Mouse (Mus musculus) neural tube, embryonic 11.5 days (tissue): ENCODE measurements around the gene R3hdm1. TPM values are rescaled to one million over a fixed set of nuclear protein-coding genes. Genes with fewer than 3 reads are reported as not detected.
"Not testable (repeated sequence)": the region's sequence is repeated elsewhere in the genome, so short reads cannot be mapped to it uniquely, and the experiment has no call there.

ENCODE experiments used
- ATAC-seq: fragments of 200-750 bp; cut with Nextera tagmentation; 2 replicates; pipeline ENCODE4 v1.8.0; 2017; ENCODE audit warnings: moderate number of reproducible peaks, mild to moderate bottlenecking, moderate TSS enrichment, moderate library complexity; ENCODE audit not compliant: insufficient read depth, low FRiP score, low TSS enrichment
- DNase-seq: peaks from one replicate; pipeline ENCODE4 v3.0.0-alpha.2; 2015; ENCODE audit warnings: low spot score
- H3K27ac ChIP-seq: fragments of 300-500 bp; sonication (generic); 2 replicates; pipeline ENCODE4 v1.5.1; 2014; ENCODE audit warnings: low read depth, mild to moderate bottlenecking, low read length
- H3K27me3 ChIP-seq: fragments of 300-500 bp; sonication (generic); 2 replicates; pipeline ENCODE4 v1.6.1; 2014; ENCODE audit warnings: mild to moderate bottlenecking, low read length, mixed read lengths; ENCODE audit not compliant: control insufficient read depth, insufficient read depth
- H3K36me3 ChIP-seq: fragments of 300-500 bp; sonication (generic); 2 replicates; pipeline ENCODE4 v1.6.1; 2014; ENCODE audit warnings: mild to moderate bottlenecking, low read length, moderate library complexity, mixed read lengths; ENCODE audit not compliant: control insufficient read depth, insufficient read depth
- H3K4me1 ChIP-seq: fragments of 300-500 bp; sonication (generic); 2 replicates; pipeline ENCODE4 v1.6.1; 2014; ENCODE audit warnings: low read length, mixed read lengths; ENCODE audit not compliant: control insufficient read depth, insufficient read depth
- H3K4me2 ChIP-seq: fragments of 300-500 bp; sonication (generic); 2 replicates; pipeline ENCODE4 v1.6.1; 2014; ENCODE audit warnings: low read depth, mild to moderate bottlenecking, moderate library complexity
- H3K4me3 ChIP-seq: fragments of 300-500 bp; sonication (generic); 2 replicates; pipeline ENCODE4 v1.5.1; 2014; ENCODE audit warnings: low read depth, low read length
- H3K9ac ChIP-seq: fragments of 300-500 bp; sonication (generic); 2 replicates; pipeline ENCODE4 v1.6.1; 2014; ENCODE audit warnings: mild to moderate bottlenecking, low read length
- H3K9me3 ChIP-seq: fragments of 300-500 bp; sonication (generic); 2 replicates; pipeline ENCODE4 v1.6.1; 2016; ENCODE audit warnings: low read length; ENCODE audit not compliant: control insufficient read depth
- WGBS: fragments of 180-500 bp; shearing (Covaris S2); extraction: QIAGEN DNeasy Blood & Tissue Kit; methylation state at CpG from one replicate; pipeline ENCODE4 v1.1.7; 2014; 5-methylcytosine and 5-hydroxymethylcytosine counted together
- polyA plus RNA-seq: library from polyadenylated mRNA; unstranded; fragments of >200 nt; fragmentation: Nextera tagmentation; extraction: Ambion mirVana; gene quantifications from 2 replicates; pipeline ENCODE4 v1.2.1, GENCODE M21; 2014

Gene R3hdm1
- polyA plus RNA-seq, 1 experiment from 2014 or later, result 91.1 TPM

- Histone ChIP-seq H3K27me3 (no peaks in the 10 kb centered on the region), H3K4me3 (peak overlapping the region; percentile 69), H3K9me3 (no peaks in the 10 kb centered on the region), H3K27ac (peak overlapping the region; percentile 80), H3K4me1 (0 out of 2 replicates have a peak, but pooled peaks cover 3% of the 10 kb centered on the region), H3K4me2 (peak overlapping the region; percentile 67), H3K36me3 (no peaks in the 10 kb centered on the region), H3K9ac (peak overlapping the region; percentile 82)
- under 1% methylated on average over 69 of the region's 71 CpGs for WGBS
- DNase-seq (peak; percentile 98), ATAC-seq (peak; percentile 96)
Observed at GRCm38 (mm10) chr1:128243996-128244726, 141.1 kb downstream of the R3hdm1 start.

- H3K36me3 ChIP-seq, result no peaks in the 10 kb centered on the region
- H3K4me2 ChIP-seq, result peak overlapping the region; percentile 67
- peak; percentile 54 for ATAC-seq
- H3K9ac ChIP-seq, result peak overlapping the region; percentile 82
- no peaks in the 10 kb centered on the region for H3K27me3 ChIP-seq
- no peak for DNase-seq
- WGBS, result 3% methylated on average over 19 of the region's 19 CpGs
- H3K4me1 ChIP-seq, result 0 out of 2 replicates have a peak, but pooled peaks cover 3% of the 10 kb centered on the region
- no peaks in the 10 kb centered on the region for H3K9me3 ChIP-seq
- H3K27ac ChIP-seq, result peak overlapping the region; percentile 80
- H3K4me3 ChIP-seq, result peak overlapping the region; percentile 69
Observed at GRCm38 (mm10) chr1:128244727-128245355, 141.7 kb downstream of the R3hdm1 start.

GRCm38 (mm10) chr1:128267061-128267460, 164.0 kb downstream of the R3hdm1 start:
- not testable (repeated sequence) for DNase-seq, H3K9me3 ChIP-seq, H3K27ac ChIP-seq, ATAC-seq, H3K27me3 ChIP-seq, H3K4me3 ChIP-seq, H3K9ac ChIP-seq, H3K4me1 ChIP-seq, H3K4me2 ChIP-seq
- peaks cover 11% of the 10 kb centered on the region for H3K36me3 ChIP-seq
- 83% methylated on average over 7 of the region's 7 CpGs for WGBS

- ATAC-seq (no peak), DNase-seq (no peak)
- no peak overlapping the region for H3K9ac ChIP-seq
- peaks cover 15% of the 10 kb centered on the region for H3K36me3 ChIP-seq
- WGBS, result 97% methylated on average over 3 of the region's 3 CpGs
- no peaks in the 10 kb centered on the region for H3K9me3 ChIP-seq
- no peak overlapping the region for H3K4me3 ChIP-seq
- H3K27ac ChIP-seq, result no peak overlapping the region
- no peaks in the 10 kb centered on the region for H3K27me3 ChIP-seq
- H3K4me2 ChIP-seq, result no peak overlapping the region
- no peaks in the 10 kb centered on the region for H3K4me1 ChIP-seq
Observed at GRCm38 (mm10) chr1:128270731-128271130, 167.6 kb downstream of the R3hdm1 start.

- H3K9ac ChIP-seq, result no peak overlapping the region
- H3K27ac ChIP-seq, result no peak overlapping the region
- H3K4me3 ChIP-seq, result no peak overlapping the region
- 92% methylated on average over 1 of the region's 1 CpGs for WGBS
- DNase-seq (no peak), ATAC-seq (no peak)
- no peaks in the 10 kb centered on the region for H3K27me3 ChIP-seq
- peaks cover 11% of the 10 kb centered on the region; the same call in 1 of the 2 replicates for H3K36me3 ChIP-seq
- no peaks in the 10 kb centered on the region for H3K9me3 ChIP-seq
- H3K4me1 ChIP-seq, result no peaks in the 10 kb centered on the region
- H3K4me2 ChIP-seq, result no peak overlapping the region
Observed at GRCm38 (mm10) chr1:128275908-128276307, 172.8 kb downstream of the R3hdm1 start.

- Histone ChIP-seq H3K4me2 (no peak overlapping the region), H3K27me3 (no peaks in the 10 kb centered on the region), H3K9me3 (no peaks in the 10 kb centered on the region), H3K4me1 (no peaks in the 10 kb centered on the region), H3K4me3 (no peak overlapping the region), H3K27ac (no peak overlapping the region), H3K9ac (no peak overlapping the region), H3K36me3 (peaks cover 8% of the 10 kb centered on the region; the same call in 1 of the 2 replicates)
- WGBS, result 94% methylated on average over 3 of the region's 3 CpGs
- ATAC-seq (no peak), DNase-seq (no peak)
Observed at GRCm38 (mm10) chr1:128278563-128278962, 175.5 kb downstream of the R3hdm1 start.

- H3K4me3 ChIP-seq, result no peak overlapping the region
Observed at GRCm38 (mm10) chr1:128281753-128282152, 178.7 kb downstream of the R3hdm1 start.

GRCm38 (mm10) chr1:128282924-128283323, 179.8 kb downstream of the R3hdm1 start:
- Histone ChIP-seq H3K9ac (no peak overlapping the region), H3K36me3 (peaks cover 6% of the 10 kb centered on the region; the same call in 1 of the 2 replicates), H3K4me3 (no peak overlapping the region), H3K27me3 (no peaks in the 10 kb centered on the region), H3K9me3 (no peaks in the 10 kb centered on the region), H3K4me1 (no peaks in the 10 kb centered on the region), H3K27ac (no peak overlapping the region), H3K4me2 (no peak overlapping the region)
- 95% methylated on average over 3 of the region's 3 CpGs for WGBS
- DNase-seq, result no peak
- ATAC-seq, result no peak

More at GRCm38 (mm10) chr1:128281753-128282152, 178.7 kb downstream of the R3hdm1 start:
- no peak overlapping the region for H3K4me2 ChIP-seq
- WGBS, result 96% methylated on average over 3 of the region's 3 CpGs
- no peaks in the 10 kb centered on the region for H3K27me3 ChIP-seq
- H3K4me1 ChIP-seq, result no peaks in the 10 kb centered on the region
- no peaks in the 10 kb centered on the region for H3K9me3 ChIP-seq
- ATAC-seq (no peak), DNase-seq (no peak)
- H3K9ac ChIP-seq, result no peak overlapping the region
- no peak overlapping the region for H3K27ac ChIP-seq
- peaks cover 6% of the 10 kb centered on the region; the same call in 1 of the 2 replicates for H3K36me3 ChIP-seq
